Mouse (Mus musculus): ENCODE results near the gene Kcnc1.

DNA sequence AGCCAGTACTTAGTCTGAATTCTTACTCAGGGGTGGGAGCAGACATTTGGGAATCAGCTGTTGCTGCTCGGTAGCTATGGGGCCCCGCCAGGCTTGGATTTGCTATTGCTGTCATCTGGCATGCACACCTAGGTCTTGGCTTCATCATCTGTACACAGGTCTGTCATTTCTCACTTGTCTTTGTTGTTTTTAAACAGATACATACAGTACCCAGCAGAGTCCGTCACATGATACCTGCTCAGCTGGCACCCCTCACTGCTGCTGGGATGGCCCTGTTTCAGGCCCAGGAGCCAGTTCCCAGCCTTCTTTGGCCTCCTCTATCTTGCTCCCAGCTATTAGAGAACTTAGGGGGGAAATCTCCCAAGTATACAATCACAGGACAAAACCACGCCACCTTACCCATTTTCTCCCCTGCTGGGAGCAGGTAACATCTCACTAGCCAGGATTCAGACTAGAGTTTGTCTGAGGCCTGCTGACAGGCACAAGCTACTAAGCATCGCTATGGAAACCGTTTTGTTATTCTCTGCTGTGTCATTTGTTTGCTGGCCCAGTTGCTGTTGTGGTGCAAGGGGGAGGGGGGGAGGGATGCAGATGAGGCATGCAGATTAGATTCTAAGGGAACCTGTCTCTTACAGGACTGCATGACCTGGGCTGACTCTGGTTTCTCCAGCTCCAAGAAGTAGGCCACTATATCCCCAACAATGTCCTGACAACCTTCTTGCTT is 52.8 kb downstream of the Kcnc1 start:
- no peak for TF ChIP-seq GABPA (IDR thresholded peaks at IDR 0.05; ENCODE audit: low read depth, low read length)
- TF ChIP-seq RAD21 (IDR thresholded peaks at IDR 0.05; ENCODE audit: low read depth, low read length) = no peak
- TF ChIP-seq USF1 (IDR thresholded peaks at IDR 0.05; ENCODE audit: low read depth, low read length) = no peak
- no peak for TF ChIP-seq MAFK (IDR thresholded peaks at IDR 0.05; ENCODE audit: borderline replicate concordance, low read depth, low read length)
- TF ChIP-seq POLR2A (IDR thresholded peaks at IDR 0.05; ENCODE audit: control insufficient read depth in 1 of 2, insufficient read depth in 1 of 2, low read depth in 1 of 2, low read length in 2 of 2, poor library complexity in 1 of 2) = no peak
- no peak for TF ChIP-seq ELF1 (IDR thresholded peaks at IDR 0.05; ENCODE audit: low read depth, low read length)
- no peak for TF ChIP-seq GATA1 (IDR thresholded peaks at IDR 0.05; ENCODE audit: low read depth, low read length)
- no peak for TF ChIP-seq EP300 (IDR thresholded peaks at IDR 0.05; ENCODE audit: low read depth in 1 of 2, low read length in 2 of 2)
- TF ChIP-seq CTCF (IDR thresholded peaks at IDR 0.05 in 2 of 3, conservative IDR thresholded peaks at IDR 0.05 in 1 of 3; ENCODE audit: control insufficient read depth in 1 of 3, insufficient read depth in 1 of 3, low read depth in 2 of 3, low read length in 3 of 3, poor library complexity in 1 of 3, severe bottlenecking in 1 of 3) = no peak

Measured in MEL (cell line).